Mouse (Mus musculus): ENCODE results near the gene Gga3. TPM values are rescaled to one million over a fixed set of nuclear protein-coding genes. Genes with fewer than 3 reads are reported as not detected.

Gga3 gene
- total and polyA plus RNA-seq, 3 experiments: 7.7 to 39.8 (median 18.7) TPM

DNA sequence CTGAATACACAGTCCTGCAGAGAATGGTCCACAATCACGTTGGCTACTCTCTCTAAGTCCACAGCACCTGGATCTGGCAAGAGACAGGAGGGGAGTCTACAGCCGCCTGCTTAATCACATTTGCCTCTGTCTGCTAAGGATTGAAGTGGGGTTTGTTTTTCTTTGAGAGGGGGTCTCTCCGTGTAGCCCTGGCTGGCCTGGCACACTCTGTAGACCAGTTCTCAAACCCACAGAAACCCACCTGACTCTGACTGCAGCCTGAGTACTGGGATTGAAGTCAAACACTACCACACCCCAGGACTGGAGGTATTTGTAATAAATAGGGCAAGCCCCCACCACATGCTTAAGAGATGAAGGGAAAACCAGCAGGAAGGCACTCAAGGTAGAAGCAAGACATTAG lies 5.7 kb upstream of the Gga3 start:
- Histone ChIP-seq H3K79me2 (replicated peaks; ENCODE audit: control insufficient read depth, extremely low read depth, insufficient read depth, poor library complexity, severe bottlenecking) (peaks cover 60% of the 10 kb centered on the region), H3K4me3 (replicated peaks in 1 of 3; ENCODE audit: low read depth in 2 of 3, low read length in 2 of 3, poor library complexity in 1 of 3) (no peak overlapping the region), H3K9ac (ENCODE audit: insufficient read depth, low read depth) (no peak overlapping the region), H3K27ac (ENCODE audit: insufficient read depth, low read depth) (0 out of 2 replicates have a peak overlapping the region, but pooled peaks have one; percentile 3), H3K27me3 (replicated peaks) (no peaks in the 10 kb centered on the region), H3K36me3 (replicated peaks in 1 of 2; ENCODE audit: control insufficient read depth in 1 of 2, insufficient read depth in 1 of 2, low read length in 1 of 2) (peaks cover 63 to 77% of the 10 kb centered on the region in 2 experiments), H3K9me3 (replicated peaks; ENCODE audit: low read length) (no peaks in the 10 kb centered on the region), H3K4me2 (ENCODE audit: insufficient read depth, low read depth, poor library complexity, severe bottlenecking) (no peak overlapping the region), H3K4me1 (ENCODE audit: control insufficient read depth in 1 of 2, insufficient read depth in 2 of 2) (peaks cover 30 to 79% of the 10 kb centered on the region in 2 experiments)
- in situ Hi-C loops (cut with MboI; ENCODE audit: low pct_ligation_motif_present, low pct_unique_long_range_greater_than_20kb, low sequenced_read_pairs): loop anchor here (25.0 kb wide), 1 partner anchor 403 kb away; the partner anchor contains the start of gene Galk1
- no peak for DNase-seq (ENCODE audit: extremely low read depth)
- TF ChIP-seq USF1 (IDR thresholded peaks at IDR 0.05; ENCODE audit: low read depth, low read length) (no peak), ZMIZ1 (IDR thresholded peaks at IDR 0.05; ENCODE audit: low read depth, low read length) (peak; percentile 12; the same call in 1 of the 2 replicates)
- dilution Hi-C loops (cut with MboI; ENCODE audit: extremely low pct_ligation_motif_present, extremely low pct_unique_long_range_greater_than_20kb, low sequenced_read_pairs): no loop called here

DNA sequence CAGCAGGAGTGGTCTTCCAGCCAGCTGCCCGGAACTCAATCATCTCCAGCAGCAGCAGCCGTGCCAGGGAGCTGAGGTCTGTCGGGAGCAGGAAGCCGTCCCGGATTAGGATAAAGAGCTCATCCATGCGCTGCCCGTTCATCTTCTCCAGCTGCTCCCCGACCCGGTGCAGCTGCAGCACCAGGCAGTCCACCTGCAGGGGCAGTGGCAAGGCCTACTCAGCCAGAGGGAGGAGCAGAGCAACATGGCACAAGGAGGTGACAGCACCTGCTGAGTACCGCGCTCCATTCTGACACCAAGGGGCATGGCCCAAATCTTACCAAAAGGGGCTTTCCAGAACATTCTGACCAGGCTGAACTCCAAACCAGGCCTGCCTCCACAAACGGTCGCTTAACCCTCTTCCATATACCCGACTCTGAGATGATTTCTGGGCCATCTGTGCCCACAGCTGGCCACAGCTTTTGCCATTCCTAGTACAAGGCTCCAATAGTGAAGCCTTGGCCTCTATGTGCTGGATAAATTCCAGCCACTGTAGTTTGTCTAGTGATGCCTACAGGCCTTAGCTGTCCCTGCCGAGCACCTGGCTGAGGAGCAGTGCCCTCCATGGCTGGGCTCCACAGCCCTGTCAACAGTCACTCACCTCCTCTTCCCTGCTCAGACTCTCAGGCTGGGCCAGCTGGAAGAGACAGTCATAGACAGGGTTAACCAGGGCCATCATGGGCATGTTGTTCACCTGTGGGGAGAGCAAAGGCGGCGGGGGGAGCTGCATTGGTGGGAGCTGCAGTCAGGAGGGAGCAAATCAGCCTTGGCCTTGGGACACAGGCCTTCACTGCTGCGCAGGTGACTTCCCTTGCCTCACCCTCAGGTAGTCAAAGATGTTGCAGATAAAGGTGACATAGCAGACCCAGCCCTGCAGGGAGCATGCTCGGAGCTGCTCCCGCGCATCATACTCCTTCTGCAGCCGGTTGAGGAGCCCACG lies 4.9 kb upstream of the Gga3 start:
- DNase-seq (ENCODE audit: extremely low read depth): no peak
- dilution Hi-C loops (cut with MboI; ENCODE audit: extremely low pct_ligation_motif_present, extremely low pct_unique_long_range_greater_than_20kb, low sequenced_read_pairs) (no loop called here), in situ Hi-C loops (cut with MboI; ENCODE audit: low pct_ligation_motif_present, low pct_unique_long_range_greater_than_20kb, low sequenced_read_pairs) (loop anchor here (25.0 kb wide), 1 partner anchor 404 kb away; the partner anchor contains the start of gene Galk1)
- Histone ChIP-seq H3K9ac (ENCODE audit: insufficient read depth, low read depth) (no peak overlapping the region), H3K27me3 (replicated peaks) (no peaks in the 10 kb centered on the region), H3K27ac (ENCODE audit: insufficient read depth, low read depth) (peak overlapping the region; percentile 33), H3K79me2 (replicated peaks; ENCODE audit: control insufficient read depth, extremely low read depth, insufficient read depth, poor library complexity, severe bottlenecking) (peaks cover 65% of the 10 kb centered on the region), H3K9me3 (replicated peaks; ENCODE audit: low read length) (no peaks in the 10 kb centered on the region), H3K4me1 (ENCODE audit: control insufficient read depth in 1 of 2, insufficient read depth in 2 of 2) (peaks cover 27 to 70% of the 10 kb centered on the region in 2 experiments), H3K4me3 (replicated peaks in 1 of 3; ENCODE audit: low read depth in 2 of 3, low read length in 2 of 3, poor library complexity in 1 of 3) (no peak overlapping the region), H3K4me2 (ENCODE audit: insufficient read depth, low read depth, poor library complexity, severe bottlenecking) (no peak overlapping the region), H3K36me3 (replicated peaks in 1 of 2; ENCODE audit: control insufficient read depth in 1 of 2, insufficient read depth in 1 of 2, low read length in 1 of 2) (peaks cover 54 to 69% of the 10 kb centered on the region in 2 experiments)
- TF ChIP-seq MXI1 (IDR thresholded peaks at IDR 0.05; ENCODE audit: low read depth, low read length): peak; percentile 70; the same call in 1 of the 2 replicates
- TF ChIP-seq CHD2 (IDR thresholded peaks at IDR 0.05; ENCODE audit: low read length): peak; percentile 39; the same call in 1 of the 2 replicates
- peak; percentile 95 for TF ChIP-seq POLR2AphosphoS2 (IDR thresholded peaks at IDR 0.05; ENCODE audit: low read depth, low read length)
- no peak for TF ChIP-seq ZNF384 (IDR thresholded peaks at IDR 0.05; ENCODE audit: low read depth, low read length)
- TF ChIP-seq UBTF (IDR thresholded peaks at IDR 0.05; ENCODE audit: low read depth, low read length): peak; percentile 65; the same call in 1 of the 2 replicates
- TF ChIP-seq TCF12 (IDR thresholded peaks at IDR 0.05; ENCODE audit: low read depth, low read length): peak; percentile 53; the same call in 1 of the 2 replicates
- TF ChIP-seq NELFE (IDR thresholded peaks at IDR 0.05; ENCODE audit: low read depth, low read length): no peak

DNA sequence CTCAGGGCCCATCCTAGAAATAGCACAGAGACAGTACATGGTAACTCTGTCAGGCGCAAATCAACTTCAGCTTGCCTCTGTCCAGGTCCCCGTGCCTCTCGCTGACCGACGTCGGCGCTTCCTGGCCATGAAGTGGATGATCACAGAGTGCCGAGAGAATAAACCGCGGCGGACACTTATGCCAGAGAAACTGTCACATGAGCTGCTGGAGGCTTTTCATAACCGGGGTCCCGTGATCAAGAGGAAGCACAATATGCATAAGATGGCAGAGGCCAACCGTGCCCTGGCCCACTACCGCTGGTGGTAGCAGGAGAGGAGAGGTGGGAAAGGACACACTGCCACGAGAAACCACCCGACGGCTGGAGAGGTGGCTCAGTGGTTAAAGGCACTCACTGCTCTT lies 2.9 kb upstream of the Gga3 start:
- TF ChIP-seq POLR2AphosphoS2 (IDR thresholded peaks at IDR 0.05; ENCODE audit: low read depth, low read length) (peak; percentile 79; the same call in 1 of the 2 replicates), BHLHE40 (IDR thresholded peaks at IDR 0.05; ENCODE audit: low read depth, low read length) (no peak), ZMIZ1 (IDR thresholded peaks at IDR 0.05; ENCODE audit: low read depth, low read length) (0 out of 2 replicates have a peak, but pooled peaks have one; percentile 64), POLR2A (IDR thresholded peaks at IDR 0.05; ENCODE audit: low read depth, low read length) (peak; percentile 46; the same call in 1 of the 2 replicates)
- peaks cover 55 to 70% of the 10 kb centered on the region in 2 experiments for H3K36me3 ChIP-seq (replicated peaks in 1 of 2; ENCODE audit: control insufficient read depth in 1 of 2, insufficient read depth in 1 of 2, low read length in 1 of 2)
- H3K4me2 ChIP-seq (ENCODE audit: insufficient read depth, low read depth, poor library complexity, severe bottlenecking): no peak overlapping the region

More for the DNA sequence above, 2.9 kb upstream of the Gga3 start:
- in situ Hi-C loops (cut with MboI; ENCODE audit: low pct_ligation_motif_present, low pct_unique_long_range_greater_than_20kb, low sequenced_read_pairs): loop anchor here (25.0 kb wide), 1 partner anchor 406 kb away; the partner anchor contains the start of gene Galk1
- dilution Hi-C loops (cut with MboI; ENCODE audit: extremely low pct_ligation_motif_present, extremely low pct_unique_long_range_greater_than_20kb, low sequenced_read_pairs): no loop called here
- no peak for DNase-seq (ENCODE audit: extremely low read depth)
- no peaks in the 10 kb centered on the region for H3K27me3 ChIP-seq (replicated peaks)
- no peak overlapping the region for H3K27ac ChIP-seq (ENCODE audit: insufficient read depth, low read depth)
- H3K79me2 ChIP-seq (replicated peaks; ENCODE audit: control insufficient read depth, extremely low read depth, insufficient read depth, poor library complexity, severe bottlenecking): peaks cover 78% of the 10 kb centered on the region
- H3K9ac ChIP-seq (ENCODE audit: insufficient read depth, low read depth): no peak overlapping the region
- H3K4me1 ChIP-seq (ENCODE audit: control insufficient read depth in 1 of 2, insufficient read depth in 2 of 2): peaks cover 35 to 74% of the 10 kb centered on the region in 2 experiments
- no peak overlapping the region for H3K4me3 ChIP-seq (replicated peaks in 1 of 3; ENCODE audit: low read depth in 2 of 3, low read length in 2 of 3, poor library complexity in 1 of 3)
- H3K9me3 ChIP-seq (replicated peaks; ENCODE audit: low read length): no peaks in the 10 kb centered on the region
